Mouse (Mus musculus) regulatory T cell (primary cell): ENCODE results near the gene Slit1.

ENCODE experiments used
- in situ Hi-C: fragments of 300-600 bp; cut with MboI, MseI; formaldehyde crosslinking; loops from one replicate; pipeline ENCODE4 v1.15.1; 2025; ENCODE audit warnings: high pct_unique_total_duplicates

The Slit1 gene

DNA sequence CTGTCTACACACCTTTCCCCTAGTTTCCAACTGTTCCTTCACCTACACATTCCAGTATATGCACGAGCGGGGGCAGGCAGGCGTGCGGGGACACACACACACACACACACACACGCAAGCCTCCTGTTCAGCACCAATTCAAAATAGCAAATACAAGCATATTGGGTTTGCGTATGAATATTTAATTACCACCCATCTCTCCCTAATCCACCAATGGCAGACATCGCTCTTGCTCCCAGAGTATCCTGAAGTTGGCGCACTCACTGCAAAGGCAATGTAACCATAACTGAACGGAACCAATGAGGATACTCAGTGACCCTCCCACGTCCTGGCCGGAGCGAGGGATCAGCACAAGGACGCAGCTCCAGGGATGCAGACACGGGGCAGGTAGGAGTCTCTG, 86.8 kb downstream of the Slit1 start:
- in situ Hi-C loops = no loop called here

DNA sequence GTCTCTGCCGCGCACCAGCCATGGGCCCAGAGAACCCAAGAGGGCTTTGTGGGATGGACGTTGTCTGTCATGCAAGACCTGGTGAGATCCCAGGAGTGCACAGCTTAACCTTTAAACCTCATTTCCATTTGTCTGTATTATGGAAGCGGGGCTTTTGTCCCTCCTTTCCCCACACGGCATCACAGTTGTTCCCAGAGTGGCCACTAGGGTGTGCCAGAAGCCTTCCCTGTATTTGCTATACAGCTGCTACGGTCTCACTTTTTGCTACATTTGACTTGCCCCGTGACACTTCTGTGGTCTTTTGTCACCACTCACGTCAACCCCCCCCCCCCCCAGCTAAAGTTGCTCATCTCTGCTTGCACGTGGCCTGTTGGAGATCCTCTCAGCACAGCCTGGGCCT, 87.5 kb downstream of the Slit1 start:
- in situ Hi-C loops = no loop called here

DNA sequence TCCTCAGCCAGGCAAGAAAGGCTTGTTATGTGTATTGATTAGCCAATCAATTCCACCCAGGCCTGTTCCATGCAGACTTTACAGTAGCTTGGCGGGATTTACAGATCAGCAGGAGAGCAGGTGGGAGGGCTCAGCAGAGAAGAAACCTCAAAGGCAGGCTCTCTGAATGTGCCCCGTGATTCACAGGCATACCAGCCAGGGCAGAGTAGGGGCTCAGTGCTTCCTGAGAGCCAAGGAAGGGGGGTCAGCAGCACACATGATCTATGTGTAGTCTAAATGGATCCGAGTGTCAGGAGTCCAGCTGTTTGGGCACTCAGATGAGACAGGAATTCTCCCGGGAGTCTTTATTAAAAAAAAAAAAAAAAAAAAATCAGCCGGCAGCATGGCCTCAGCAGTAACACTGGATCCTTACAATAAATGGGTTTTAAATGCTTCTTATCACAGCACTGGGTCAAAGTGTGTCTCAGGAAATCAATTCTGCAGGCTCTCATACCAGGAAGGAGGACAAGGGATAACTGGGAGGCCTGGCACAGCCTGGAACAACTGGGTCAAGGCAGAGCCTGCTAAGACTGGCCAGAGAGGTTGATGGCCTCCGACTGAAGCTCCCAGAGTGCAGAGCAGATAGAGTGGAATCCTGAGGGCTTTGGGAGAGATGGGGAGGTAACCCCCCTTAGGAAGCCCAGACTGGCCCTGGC, 88.2 kb downstream of the Slit1 start:
- in situ Hi-C loops = no loop called here

DNA sequence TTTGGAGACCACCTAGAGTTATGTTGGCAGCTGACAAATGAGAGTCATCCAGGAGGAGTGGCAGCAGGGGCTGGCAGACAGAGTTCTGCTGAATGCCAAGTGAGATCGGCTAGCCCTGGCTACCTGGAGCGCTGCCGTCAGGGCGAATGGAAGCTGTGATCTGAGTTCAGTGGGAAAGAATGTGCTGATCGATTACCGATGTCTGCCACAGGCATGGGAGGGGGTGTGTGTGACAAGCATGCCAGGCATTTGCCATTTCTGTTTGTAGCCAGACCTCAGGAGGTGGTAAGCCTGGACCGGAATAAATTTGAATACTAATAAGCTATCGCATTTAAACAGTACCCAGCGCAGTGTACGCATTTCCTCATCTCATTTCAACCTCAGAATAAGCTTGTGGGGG, 91.5 kb downstream of the Slit1 start:
- in situ Hi-C loops = no loop called here

DNA sequence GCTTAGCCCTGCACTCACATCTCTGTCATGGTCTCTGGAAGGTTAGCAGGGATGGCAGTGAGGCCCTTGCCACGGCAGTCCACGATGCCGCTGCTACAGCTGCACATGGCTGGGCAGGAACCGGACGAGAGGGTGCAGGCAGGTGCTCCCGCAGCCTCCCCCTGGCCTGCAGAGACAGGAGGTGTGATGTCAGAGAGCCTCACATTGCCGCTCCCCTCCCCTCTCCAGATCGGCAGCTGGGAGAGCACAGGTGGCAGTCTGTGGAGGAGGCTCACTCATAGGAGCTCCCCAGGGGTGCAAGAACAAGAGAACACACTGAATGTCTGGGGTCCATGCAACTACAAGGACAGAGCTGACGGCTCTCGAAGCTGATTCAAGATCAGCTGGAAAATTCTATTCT, 94.1 kb downstream of the Slit1 start:
- in situ Hi-C loops = loop anchor here (5.0 kb wide), 1 partner anchor 113 kb away; no protein-coding TSS in a partner anchor

DNA sequence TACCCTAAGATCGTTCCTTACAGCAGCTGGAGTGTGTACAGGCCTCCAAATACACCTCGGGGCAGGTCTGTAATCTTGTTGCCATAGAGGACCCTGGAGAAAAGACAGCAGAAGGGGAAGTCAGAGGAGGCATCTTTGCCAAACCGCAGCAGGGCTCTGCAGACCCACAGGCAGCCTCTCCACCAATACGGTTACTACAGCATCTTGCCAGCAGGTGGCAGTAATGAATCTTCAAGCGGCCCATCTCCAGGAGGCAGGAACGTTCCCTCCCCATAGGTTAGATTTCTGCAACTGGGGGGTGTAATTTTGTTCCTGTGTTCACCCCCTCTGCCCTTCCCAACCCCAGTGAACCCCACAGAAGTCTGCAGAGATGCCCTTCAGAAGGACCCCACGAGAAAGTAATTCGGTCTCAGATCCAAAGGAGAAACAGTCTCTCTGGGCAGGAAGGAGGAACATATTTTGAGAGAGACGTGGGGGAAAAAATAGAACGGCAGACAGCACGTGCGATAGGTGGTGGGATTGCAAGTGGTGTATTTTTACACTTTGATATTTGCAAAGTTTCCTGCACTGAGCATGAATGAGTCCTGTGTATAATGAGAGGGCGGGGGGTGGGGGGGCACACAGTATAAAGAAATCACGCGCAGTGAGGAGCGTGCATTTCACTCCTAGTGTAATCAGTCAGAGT, 96.4 kb downstream of the Slit1 start:
- in situ Hi-C loops = loop anchor here (5.0 kb wide), 1 partner anchor 115 kb away; no protein-coding TSS in a partner anchor

DNA sequence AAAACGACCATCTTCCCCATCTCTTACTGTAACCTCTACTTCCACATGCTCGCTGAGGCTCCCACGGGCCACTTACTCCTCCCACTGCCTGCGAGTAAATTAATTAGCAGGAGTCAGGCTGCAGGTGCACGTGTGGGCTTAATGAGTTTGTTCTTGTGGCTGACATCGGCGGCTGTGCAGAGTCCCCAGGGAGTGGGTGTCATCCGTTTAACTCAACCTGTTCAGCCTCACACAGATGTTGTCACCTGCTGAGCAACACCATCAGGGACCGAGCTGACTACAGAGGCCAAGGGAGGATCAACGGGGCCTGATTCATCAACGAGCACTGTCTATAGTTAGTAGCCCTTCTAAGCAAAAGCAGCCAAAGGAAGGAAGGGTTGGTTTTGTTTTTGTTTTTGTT, 100.5 kb downstream of the Slit1 start:
- in situ Hi-C loops = no loop called here

DNA sequence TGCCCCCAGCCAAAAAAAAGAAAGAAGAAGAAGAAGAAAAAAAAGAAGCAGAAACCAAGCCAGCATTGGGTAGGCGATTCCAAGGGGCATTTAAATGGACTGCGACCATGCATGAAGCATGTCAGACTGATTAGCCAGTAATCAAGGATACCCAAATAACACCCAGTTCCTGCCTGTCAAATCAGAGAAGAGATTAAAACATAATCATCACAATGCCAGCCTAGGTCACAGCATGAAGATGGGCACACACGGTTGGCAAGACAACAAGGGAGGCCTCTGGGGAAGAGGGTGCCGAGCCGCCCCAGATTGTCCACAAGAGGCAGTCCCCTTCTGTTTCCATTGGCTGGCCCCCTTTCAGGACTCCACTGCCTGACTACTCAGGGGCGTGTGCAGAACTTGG, 108.5 kb downstream of the Slit1 start:
- in situ Hi-C loops = no loop called here

DNA sequence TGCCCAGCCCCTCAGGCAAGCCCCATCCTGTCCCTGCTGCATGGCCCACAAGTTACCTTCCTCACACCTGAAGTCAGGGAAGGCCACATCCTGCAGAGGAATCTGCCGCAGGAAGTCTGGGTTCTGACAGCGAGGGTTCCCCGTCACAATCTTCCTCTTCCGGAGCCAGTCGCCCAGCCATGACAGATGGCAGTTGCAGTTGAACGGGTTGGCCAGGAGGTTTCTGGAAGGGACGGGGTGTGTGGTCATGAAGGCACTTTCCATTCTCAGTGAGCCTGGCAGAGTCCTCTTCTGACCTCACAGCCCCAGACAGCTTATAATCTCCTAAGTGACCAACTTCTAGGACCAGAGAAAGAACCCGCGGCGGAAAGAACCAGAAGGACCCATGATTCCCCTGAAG, 109.4 kb downstream of the Slit1 start:
- in situ Hi-C loops = no loop called here

DNA sequence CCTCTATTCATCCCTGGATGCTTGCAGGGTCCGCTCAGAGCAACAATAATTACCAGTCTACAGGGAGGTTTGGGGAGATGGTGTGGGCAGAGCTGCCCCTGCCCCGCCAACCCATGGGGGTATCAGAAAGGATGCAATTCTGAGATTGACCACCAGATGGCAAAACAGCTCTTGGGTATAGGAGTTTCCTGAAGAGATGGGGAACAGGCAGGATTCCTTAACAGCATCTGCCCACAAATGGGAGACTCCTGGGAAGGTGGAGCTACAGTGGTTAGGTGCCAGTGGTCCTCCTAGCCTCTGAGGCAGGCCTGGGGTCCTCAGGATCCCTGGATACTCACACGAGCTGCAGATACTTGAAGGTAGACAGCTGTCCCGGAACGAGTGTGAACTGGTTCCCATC, 113.9 kb downstream of the Slit1 start:
- in situ Hi-C loops = no loop called here

DNA sequence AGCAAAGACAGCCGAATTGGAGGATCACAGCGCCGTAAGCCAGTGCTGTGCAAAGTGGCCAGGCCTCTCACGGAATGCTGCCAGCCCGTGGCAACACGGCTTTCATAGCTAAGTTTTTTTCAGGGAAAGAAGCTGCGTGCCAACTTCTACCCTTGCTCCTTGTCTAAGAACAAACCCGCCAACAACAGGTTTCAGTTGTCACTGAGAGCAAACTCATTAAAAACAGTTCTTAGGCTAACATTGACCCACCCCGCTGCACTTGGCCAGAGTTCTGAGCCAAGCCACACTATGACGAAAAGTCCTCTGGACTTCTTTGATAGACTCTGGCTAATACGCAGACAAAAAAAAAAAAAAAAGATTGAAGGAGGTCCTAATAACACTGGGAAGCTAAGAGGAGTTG, 114.5 kb downstream of the Slit1 start:
- in situ Hi-C loops = no loop called here

DNA sequence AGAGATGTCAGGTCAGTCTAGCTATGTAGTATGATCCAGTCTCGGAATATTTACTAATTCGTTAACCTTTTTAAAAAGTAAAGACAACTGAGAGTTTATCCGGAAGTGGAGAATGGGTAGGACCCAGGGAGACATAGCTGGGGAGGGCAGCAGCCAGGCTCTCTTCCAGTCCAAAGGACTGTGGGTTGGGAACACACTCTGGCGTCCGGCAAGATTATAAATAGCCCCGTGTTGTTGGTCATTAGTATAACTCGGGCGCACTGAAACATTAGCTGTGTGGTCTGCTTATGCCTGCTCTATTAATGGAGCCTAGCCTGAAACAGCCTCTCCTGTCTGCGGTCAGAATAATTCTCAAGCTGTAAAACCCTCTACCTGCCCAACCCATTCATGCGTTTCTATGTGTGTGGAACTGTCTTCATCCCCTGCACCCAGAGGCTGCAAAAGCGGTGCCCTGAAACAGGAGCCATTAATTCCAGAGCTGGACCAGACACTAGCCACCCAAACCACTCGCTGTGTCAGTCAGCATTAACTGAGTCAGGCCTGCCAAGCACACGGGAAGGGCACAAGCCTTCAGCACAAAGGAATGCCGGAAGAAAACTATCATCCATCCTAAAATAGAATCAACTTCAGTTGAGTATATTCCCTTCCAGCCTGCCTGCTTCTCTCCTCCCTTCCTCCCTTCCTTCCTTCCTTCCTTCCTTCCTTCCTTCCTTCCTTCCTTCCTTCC, 122.9 kb downstream of the Slit1 start:
- in situ Hi-C loops = no loop called here

DNA sequence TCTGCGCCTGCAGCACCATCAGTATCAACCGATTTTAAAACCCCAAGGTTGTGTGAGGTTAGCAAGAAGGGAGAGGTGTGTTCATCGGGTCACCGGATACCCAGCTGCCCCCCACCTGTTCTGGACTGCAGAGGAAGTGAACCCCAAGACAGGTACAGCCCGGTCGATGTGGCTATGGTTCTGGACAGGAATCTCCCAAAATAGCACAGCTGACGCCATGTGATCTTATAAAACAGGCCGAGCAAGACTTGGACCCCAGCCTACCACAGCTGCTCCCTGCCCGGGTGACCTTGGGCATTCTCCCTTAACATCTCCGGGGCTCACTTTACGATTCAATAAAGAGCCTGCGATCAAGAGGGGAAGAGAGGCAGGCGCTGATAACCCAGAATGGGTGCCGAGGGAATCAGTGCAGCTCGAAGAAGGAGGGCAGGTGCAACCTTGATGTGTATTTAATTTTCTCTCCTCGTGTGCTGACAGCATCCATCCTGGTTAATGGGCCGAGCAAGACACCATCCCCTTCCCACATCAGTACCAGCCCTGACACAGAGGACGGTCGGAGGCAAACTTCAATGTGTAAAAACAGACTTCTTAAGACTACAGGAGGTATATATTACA, 124.6 kb downstream of the Slit1 start:
- in situ Hi-C loops = no loop called here

DNA sequence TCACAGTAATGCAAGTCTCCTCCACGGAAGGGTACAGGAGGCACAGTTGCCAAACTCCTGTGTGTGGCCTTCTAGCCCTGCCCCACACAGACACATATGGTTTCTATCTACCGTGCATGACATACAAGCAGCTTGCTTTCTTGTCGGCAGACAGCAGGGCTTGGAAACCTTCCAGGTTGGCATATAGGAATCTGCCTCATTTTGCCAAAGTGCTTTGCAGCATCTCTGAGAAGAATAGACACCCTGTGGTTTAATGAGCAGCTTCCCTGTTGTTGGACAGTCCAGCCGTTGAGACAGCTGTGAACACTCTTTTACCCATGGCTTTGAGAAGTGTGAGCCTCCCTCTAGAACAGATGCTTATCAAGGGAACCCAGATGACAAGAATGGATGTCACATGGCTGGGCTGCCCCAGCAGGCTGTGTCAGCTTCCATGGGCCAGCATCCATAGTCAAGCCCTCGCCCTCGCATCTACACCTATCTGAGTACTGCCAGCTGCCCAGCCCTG, 125.3 kb downstream of the Slit1 start:
- in situ Hi-C loops = no loop called here

DNA sequence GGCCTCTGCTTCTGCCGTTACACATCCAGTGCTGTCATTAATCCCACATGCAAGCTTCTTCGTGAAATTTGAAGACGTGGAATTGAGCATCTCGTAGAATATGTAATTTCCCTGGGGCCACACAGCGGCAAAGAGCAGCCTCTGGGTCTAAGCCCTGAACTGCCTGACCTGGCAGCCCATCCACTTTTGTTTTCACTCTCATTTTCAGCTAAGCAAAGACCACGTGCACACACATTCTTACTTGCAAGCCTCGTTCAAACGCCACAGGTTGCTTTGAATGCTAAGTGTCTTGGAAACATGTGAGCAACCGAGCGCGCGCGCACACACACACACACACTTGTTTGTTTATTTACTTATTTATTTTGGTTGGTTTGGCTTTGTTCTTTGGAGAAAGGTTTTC, 126.4 kb downstream of the Slit1 start:
- in situ Hi-C loops = no loop called here

DNA sequence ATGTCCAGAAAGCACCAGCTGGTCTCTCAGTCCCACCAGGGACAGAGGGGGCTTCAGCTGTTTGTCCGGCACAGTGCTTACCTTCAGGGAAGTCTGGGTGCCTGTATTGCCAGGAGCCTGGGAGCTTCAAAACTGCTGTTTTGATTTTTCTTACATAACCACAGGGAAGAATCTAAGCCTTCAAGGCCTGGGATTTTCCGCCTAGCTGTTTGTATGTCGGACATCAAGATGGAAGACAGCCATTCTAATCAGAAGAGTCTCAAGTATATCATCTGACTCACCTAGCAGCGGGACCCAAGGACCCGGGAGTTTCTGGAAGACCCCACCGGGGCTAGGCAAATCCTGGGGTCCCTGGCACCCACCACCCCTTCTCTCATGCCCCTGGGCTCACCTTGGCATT, 127.2 kb downstream of the Slit1 start:
- in situ Hi-C loops = no loop called here

DNA sequence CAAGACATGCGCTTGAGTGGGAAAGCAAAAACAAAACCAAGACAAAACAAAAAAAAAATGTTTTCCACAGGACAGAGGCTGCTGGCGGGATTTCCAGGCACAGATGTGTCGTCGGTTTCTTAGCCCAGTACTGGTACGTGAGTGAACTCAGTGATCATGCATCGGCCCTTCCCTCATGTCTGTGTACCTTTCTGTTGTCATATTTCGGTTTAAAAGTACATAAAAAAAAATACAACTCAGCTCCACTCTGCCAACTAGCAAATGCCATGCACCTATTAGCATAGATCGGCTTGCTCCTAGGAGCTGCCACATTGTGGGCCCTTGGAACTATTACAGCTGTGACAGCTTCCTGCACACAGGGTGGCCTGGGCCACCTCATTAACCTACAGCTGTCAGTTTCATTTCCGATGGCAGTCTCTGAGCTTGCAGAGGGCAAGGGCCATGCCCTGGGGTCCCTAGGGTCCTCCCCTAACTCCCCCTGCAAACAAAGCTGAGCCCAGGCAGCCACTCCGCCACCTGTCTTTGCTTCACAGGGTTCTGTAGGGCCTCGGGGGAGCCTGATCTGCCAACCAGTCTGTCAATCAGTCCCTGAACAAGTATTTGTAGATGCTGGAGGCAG, 127.8 kb downstream of the Slit1 start:
- in situ Hi-C loops = no loop called here

DNA sequence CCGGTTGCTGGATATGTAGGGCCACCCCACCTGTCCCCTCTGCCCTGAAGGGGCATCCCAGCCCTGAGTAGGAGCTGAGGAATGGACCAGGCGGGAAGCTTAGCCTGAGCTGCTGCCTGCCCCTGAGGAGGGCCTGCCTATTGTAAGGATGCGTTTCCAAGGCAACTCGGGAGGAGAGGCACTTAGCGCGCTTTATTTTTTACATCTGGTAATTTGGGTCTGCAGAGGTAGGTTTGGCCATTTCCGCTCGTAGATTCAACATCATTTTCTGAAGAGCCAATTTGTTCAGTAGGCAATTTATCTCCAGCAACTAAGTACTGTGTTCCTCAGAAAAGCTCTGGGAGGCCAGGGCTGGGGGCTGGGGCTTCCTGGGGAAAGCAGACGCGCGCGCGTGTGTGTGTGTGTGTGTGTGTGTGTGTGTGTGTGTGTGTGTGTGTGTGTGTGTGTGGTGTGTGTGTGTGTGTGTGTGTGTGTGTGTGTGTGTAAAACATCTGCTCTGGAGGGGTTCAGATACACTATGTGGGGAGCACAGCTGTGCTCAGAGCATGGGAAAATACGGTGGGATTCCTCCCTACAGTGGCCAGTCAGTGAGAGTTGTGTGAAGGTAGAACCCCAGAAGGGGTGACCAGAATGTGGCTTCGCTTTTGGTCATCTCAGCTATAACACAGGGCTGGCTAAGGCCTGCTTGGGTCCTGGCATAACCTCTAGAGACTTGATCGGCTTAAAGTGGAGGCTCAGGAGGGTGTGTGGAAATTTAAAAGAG, 130.0 kb downstream of the Slit1 start:
- in situ Hi-C loops = no loop called here

DNA sequence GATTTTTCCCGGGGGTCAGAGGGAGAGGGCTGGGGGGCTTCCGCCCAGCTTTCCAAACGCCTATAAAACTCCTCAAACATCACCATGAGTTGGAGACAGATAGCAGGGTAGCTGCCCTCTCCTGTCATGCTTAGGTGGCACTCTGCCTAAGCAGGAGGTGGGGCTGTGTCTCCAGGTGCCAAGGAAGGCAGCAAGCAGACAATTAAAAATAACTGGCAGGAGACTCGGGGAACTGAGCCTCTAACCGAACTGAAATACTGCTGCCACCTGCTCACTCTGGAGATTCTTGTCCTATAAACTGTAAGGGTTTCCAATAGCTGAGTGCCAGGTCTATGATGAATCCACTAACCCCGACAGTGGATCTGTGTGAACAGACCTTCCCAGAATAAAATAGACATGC, 131.8 kb downstream of the Slit1 start:
- in situ Hi-C loops = no loop called here

DNA sequence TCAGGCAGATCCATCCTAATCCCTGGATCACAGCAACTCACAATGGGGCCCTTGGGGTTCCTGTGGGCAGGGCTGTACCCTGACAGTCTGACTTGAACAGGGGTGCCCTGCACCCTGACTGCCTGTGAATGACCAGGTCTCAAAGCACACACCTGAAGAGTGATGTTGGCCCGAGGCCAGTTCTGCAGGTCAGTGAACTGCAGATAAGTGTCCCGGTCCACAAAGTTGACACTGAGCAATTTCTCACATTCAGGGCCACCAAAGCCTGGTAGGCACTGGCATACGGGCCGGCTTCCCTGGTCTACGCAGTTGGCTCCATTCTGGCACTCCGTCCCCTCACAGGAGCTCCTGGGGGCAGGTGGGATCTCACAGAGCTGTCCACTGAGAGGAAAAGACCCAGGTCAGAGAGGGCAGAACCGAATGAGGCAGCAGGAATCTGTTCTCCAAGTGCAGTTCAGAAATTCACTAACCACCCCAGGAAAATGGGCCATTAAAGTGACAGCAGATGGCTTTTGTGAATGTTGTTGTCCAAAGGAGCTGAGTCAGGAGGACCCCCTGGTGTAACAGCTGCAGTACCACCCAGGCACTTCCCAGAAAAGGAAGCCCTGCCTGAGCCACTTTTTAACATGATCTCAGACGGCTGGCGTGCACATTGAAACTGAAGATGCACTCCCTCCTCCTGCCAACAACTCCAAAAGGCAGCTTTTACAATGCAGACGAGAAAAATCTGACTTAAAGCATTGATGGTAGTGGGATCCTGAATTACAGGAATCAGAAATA, 137.1 kb downstream of the Slit1 start:
- in situ Hi-C loops = no loop called here
